Mouse (Mus musculus) cerebellum, adult 2 months (tissue): Measurements from ENCODE around the gene Krcc1.
"Not testable (repeated sequence)": the region's sequence is repeated elsewhere in the genome, so short reads cannot be mapped to it uniquely, and the experiment has no call there.

Experiments used
- CTCF ChIP-seq: fragments of 200-500 bp; IDR thresholded peaks from 2 replicates; pipeline ENCODE4 v1.5.1; 2011; ENCODE audit warnings: low read depth, mild to moderate bottlenecking, control low read depth, low read length, moderate library complexity, borderline replicate concordance; ENCODE audit not compliant: insufficient read depth
- POLR2A ChIP-seq: fragments of 200-500 bp; IDR thresholded peaks from 2 replicates; pipeline ENCODE4 v1.6.1; 2011; ENCODE audit warnings: low read length, control low read depth, borderline replicate concordance; ENCODE audit not compliant: insufficient read depth

- not testable (repeated sequence) for TF ChIP-seq POLR2A, CTCF
Observed at GRCm38 (mm10) chr6:71267603-71268002, 3.9 kb upstream of the Krcc1 start.
